Mouse (Mus musculus) heart, postnatal 10 days (tissue): Measurements from ENCODE around the gene Prss36. TPM values are rescaled to one million over a fixed set of nuclear protein-coding genes. Genes with fewer than 3 reads are reported as not detected.
A peak's percentile ranks its signal among the peaks of the same experiment; 100 is the strongest.
"Not testable (repeated sequence)": the region's sequence is repeated elsewhere in the genome, so short reads cannot be mapped to it uniquely, and the experiment has no call there.

ENCODE experiments used
- DNase-seq, 2 experiments: peaks; one replicate each; pipeline ENCODE4 v3.0.0; 2021
- intact Hi-C: fragments of 180-260 bp; cut with DNase I; formaldehyde crosslinking; loops from one replicate; pipeline ENCODE4 v1.15.1; 2025
- total RNA-seq, 2 experiments: library from RNA; stranded (reverse); gene quantifications; 2 replicates each; pipeline ENCODE4 v1.2.3; 2021

Gene Prss36
- 1 to 10 TPM; 5.0 to 6.6 TPM for total RNA-seq

- DNase-seq = no peak
- intact Hi-C loops = no loop called here
These were observed at the start of gene Prss36 for GRCm38 (mm10) chr7:127946470-127947023. Gene Prss36, minus strand, starts transcription at chr7:127946725.

DNA sequence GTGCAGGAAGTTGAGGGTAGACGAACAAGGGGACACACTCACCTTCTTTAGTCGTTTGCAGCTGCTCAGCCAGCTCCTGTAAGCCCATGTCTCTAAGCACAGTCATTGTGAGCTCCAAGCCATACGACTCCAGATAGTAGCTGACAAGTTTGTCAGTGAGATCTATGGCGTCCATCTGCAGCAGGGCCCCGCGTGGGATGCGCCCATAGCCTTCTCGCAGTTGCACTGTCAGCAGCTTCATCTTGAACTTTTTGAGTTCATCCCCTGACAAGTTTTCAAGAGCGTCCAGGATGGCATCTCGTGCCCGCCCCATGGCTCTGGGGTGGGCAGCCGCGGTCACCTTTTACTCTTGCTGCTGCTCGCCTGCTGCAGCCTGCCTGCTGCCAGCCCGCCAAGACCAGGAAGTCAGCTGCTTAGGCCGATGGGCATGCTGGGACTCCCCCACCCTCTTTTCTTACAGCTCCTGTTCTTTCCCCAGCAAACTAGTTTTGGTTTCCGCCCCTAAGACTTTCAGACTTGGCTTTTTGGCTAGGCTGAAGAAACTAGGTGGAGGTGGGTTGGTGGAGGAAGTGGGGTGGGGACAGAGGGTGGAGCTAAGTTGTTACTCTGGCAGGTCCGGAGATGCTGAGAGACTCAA is 46.9 kb upstream of the Prss36 start, which contains the start of gene Pycard:
TSS of gene Pycard (minus strand) at position 527 of the 637 bp plus-strand sequence.
- peak; percentile 66 to 74 for DNase-seq
- intact Hi-C loops = loop anchor here (5.0 kb wide), 1 partner anchor 214 kb away; the partner anchor contains the start of gene Cox6a2

GRCm38 (mm10) chr7:127992488-127993340 is 46.2 kb upstream of the Prss36 start:
- DNase-seq = no peak
- intact Hi-C loops = loop anchor here (5.0 kb wide), 1 partner anchor 215 kb away; the partner anchor contains the start of gene Cox6a2

GRCm38 (mm10) chr7:127991643-127992487 is 45.3 kb upstream of the Prss36 start:
- intact Hi-C loops = loop anchor here (5.0 kb wide), 1 partner anchor 215 kb away; the partner anchor contains the start of gene Cox6a2
- DNase-seq = peak; percentile 70 to 84

- DNase-seq = no peak
- intact Hi-C loops = no loop called here
These were observed 42.4 kb upstream of the Prss36 start for GRCm38 (mm10) chr7:127988904-127989303.

- intact Hi-C loops = no loop called here
- no peak for DNase-seq
These were observed 34.1 kb upstream of the Prss36 start for GRCm38 (mm10) chr7:127980606-127981005.

- intact Hi-C loops = no loop called here
- DNase-seq = no peak
These were observed 32.3 kb upstream of the Prss36 start for GRCm38 (mm10) chr7:127978856-127979255.

- intact Hi-C loops = no loop called here
These were observed 27.9 kb upstream of the Prss36 start for GRCm38 (mm10) chr7:127974413-127974930.

GRCm38 (mm10) chr7:127967922-127968828 is 21.6 kb upstream of the Prss36 start:
- intact Hi-C loops = no loop called here
- DNase-seq = peak; percentile 85 to 88

More at GRCm38 (mm10) chr7:127974413-127974930, 27.9 kb upstream of the Prss36 start:
- DNase-seq = peak; percentile 41 to 45

GRCm38 (mm10) chr7:127967004-127967921 is 20.7 kb upstream of the Prss36 start, which contains the start of gene Fus:
Gene Fus, plus strand, starts transcription at chr7:127967457.
- DNase-seq = peak; percentile 96 to 98
- intact Hi-C loops = no loop called here

DNA sequence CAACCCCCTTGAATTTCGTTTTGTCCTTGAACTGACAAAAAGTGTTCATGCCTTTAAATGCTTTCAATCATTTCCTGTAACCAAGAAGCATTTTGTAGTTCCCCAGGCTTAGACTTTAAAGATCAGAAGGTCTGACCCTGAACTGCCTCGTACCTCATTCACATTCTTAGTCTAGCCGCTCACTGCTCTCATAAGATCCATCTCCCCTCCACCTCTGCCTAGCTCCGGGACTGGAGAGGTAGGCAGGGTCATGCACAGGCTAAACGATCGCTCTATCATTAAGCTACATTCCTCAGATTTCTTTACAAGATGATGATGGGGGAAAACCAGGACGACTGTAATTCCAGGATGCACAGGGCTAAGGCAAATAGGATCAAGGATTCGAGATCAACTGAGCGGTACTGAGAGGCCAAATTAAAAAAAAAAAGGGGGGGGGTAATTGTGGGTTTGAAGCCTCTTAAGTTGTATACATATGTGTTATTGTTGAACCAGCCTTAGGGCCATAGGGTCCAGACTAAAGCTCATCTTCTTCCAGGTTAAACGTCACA is 19.9 kb upstream of the Prss36 start:
- peak; percentile 24 to 32 for DNase-seq
- intact Hi-C loops = no loop called here

DNA sequence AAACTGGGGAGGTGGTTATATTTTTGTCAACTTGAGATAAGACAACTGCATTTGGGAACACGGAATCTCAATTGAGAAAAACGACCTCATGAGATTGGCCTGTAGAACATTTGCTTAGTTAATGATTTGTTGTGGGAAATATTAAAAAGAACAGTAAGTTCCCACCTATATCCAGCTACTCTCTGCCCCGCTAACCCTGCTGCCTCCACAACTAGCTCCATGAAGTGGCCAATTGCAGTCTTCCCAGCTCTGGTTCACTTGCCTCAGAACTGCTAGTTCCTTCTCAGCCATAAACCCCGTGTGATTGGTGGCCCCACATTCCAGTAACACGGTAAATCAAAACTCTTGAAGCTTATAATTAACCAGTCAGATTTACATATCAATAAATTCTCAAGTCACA is 12.8 kb upstream of the Prss36 start:
- no peak for DNase-seq
- intact Hi-C loops = no loop called here

- no peak for DNase-seq
- intact Hi-C loops = no loop called here
These were observed 6.5 kb upstream of the Prss36 start for GRCm38 (mm10) chr7:127952864-127953581.

GRCm38 (mm10) chr7:127944614-127945013 is 1.9 kb downstream of the Prss36 start:
- intact Hi-C loops = no loop called here
- peak; percentile 53 to 54 for DNase-seq

DNA sequence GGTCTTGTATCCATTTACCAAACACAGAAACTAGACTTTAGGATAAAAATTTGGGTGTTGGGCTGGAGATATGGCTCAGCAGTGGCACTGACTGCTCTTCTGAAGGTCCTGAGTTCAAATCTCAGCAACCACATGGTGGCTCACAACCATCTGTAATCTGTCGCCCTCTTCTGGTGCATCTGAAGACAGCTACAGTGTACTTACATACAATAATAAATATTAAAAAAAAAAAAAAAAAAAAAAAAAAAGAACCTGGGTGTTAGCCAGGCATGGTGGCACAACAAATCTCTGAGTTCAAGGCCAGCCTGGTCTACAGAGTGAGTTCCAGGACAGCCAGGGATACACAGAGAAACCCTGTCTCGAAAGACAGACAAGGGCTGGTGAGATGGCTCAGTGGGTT is 4.4 kb downstream of the Prss36 start:
- DNase-seq = not testable (repeated sequence)

DNA sequence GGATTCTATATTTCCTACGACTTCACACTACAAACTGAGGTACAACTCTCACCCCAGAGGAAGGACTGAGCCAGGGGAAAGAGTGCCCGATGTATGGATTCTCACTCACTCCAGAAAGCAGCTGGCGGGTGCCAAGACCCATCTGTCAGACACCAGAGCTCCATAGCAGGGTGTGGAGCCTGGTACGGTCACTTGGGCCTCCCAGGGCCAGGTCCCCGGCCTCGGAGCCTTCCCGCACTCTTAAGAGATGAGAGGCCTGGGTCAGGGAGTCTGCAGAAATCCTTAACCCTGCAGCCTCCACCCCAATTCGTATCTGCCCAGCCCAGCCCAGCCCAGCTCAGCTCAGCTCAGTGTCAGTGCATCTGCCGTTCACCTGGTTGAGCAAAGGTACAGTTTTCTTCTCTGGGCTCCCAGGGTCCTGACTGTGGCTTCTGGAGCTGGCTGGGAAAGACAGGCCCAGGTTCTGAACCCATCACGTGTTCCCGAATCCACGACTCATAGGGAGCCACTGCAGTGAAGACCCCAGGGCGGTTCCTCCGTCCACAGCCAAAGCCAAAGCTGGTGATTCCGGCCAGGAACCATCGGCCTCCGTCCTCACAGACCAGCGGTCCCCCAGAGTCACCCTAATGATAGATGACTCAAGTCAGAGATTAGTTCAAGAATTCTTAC is 10.2 kb downstream of the Prss36 start:
- DNase-seq = no peak
- intact Hi-C loops = loop anchor here (5.0 kb wide), 1 partner anchor 164 kb away; no protein-coding TSS in a partner anchor

More for the DNA sequence above, 4.4 kb downstream of the Prss36 start:
- intact Hi-C loops = not testable (repeated sequence)
